Mouse (Mus musculus) adrenal gland, adult 10 weeks (tissue): Measurements from ENCODE around the gene Psmd9. TPM values are rescaled to one million over a fixed set of nuclear protein-coding genes. Genes with fewer than 3 reads are reported as not detected.

ENCODE experiments used
- polyA plus RNA-seq: library from polyadenylated mRNA; stranded (reverse); fragments of 350-450 nt; fragmentation: Illumina TruSeq; extraction: RNeasy Lipid Tissue Mini Kit (QIAGEN cat#74804); gene quantifications from one replicate; pipeline ENCODE4 v1.2.3, GENCODE M21; 2014; ENCODE audit warnings: low read depth, low replicate concordance

Psmd9 gene
- 7.2 TPM for polyA plus RNA-seq

GRCm38 (mm10) chr5:123169284-123169683 lies at the start of gene Psmd9:
Gene Psmd9, plus strand, starts transcription at chr5:123169413.

GRCm38 (mm10) chr5:123132308-123133071 lies 36.7 kb upstream of the Psmd9 start, which contains the start of gene Rhof:
Gene Rhof, minus strand, starts transcription at chr5:123132692.

GRCm38 (mm10) chr5:123142161-123143157 lies 26.8 kb upstream of the Psmd9 start, which contains the start of gene Setd1b:
Gene Setd1b, plus strand, starts transcription at chr5:123142193.

GRCm38 (mm10) chr5:123182651-123183050 lies 13.4 kb downstream of the Psmd9 start, which contains the start of gene Hpd:
Gene Hpd, minus strand, starts transcription at chr5:123182727.

GRCm38 (mm10) chr5:123251834-123252233 lies 82.6 kb downstream of the Psmd9 start, which contains the start of gene Wdr66:
Gene Wdr66, plus strand, starts transcription at chr5:123252102.

Other genes with a start within 250 kb of the Psmd9 start
- 13.2 TPM for gene Kdm2b, start 179.6 kb upstream of the Psmd9 start, polyA plus RNA-seq
- gene Orai1, start 154.3 kb upstream of the Psmd9 start, polyA plus RNA-seq = 0.82 TPM
- gene Morn3, start 122.4 kb upstream of the Psmd9 start, polyA plus RNA-seq = not detected
- gene Tmem120b, start 101.0 kb upstream of the Psmd9 start, polyA plus RNA-seq = 3.8 TPM
- not detected for gene Rhof, start 36.7 kb upstream of the Psmd9 start, polyA plus RNA-seq
- gene Setd1b, start 27.2 kb upstream of the Psmd9 start, polyA plus RNA-seq = 3.4 TPM
- gene Hpd, start 13.3 kb downstream of the Psmd9 start, polyA plus RNA-seq = not detected
- 0.52 TPM for gene Wdr66, start 82.7 kb downstream of the Psmd9 start, polyA plus RNA-seq
- gene Bcl7a, start 174.4 kb downstream of the Psmd9 start, polyA plus RNA-seq = 4.0 TPM
- 7.8 TPM for gene Mlxip, start 225.4 kb downstream of the Psmd9 start, polyA plus RNA-seq